Mouse (Mus musculus) limb, embryonic 14.5 days (tissue): ENCODE measurements around the gene Ecm2. TPM values are rescaled to one million over a fixed set of nuclear protein-coding genes. Genes with fewer than 3 reads are reported as not detected.

Experiments used
- ATAC-seq: fragments of 200-750 bp; cut with Nextera tagmentation; 2 replicates; pipeline ENCODE4 v1.8.0; 2017; ENCODE audit warnings: low read depth, moderate number of reproducible peaks, moderate TSS enrichment; ENCODE audit not compliant: low FRiP score
- DNase-seq: peaks from one replicate; pipeline ENCODE4 v3.0.0-alpha.2; 2015; ENCODE audit warnings: low spot score
- H3K27ac ChIP-seq: fragments of 300-500 bp; sonication (generic); replicated peaks from 2 replicates; pipeline ENCODE4 v1.5.1; 2014; ENCODE audit warnings: low read depth, mild to moderate bottlenecking, low read length, moderate library complexity, mixed read lengths
- H3K27me3 ChIP-seq: fragments of 300-500 bp; sonication (generic); 2 replicates; pipeline ENCODE4 v1.6.1; 2014; ENCODE audit warnings: low read length, mixed read lengths; ENCODE audit not compliant: control insufficient read depth, insufficient read depth
- H3K36me3 ChIP-seq: fragments of 300-500 bp; sonication (generic); 2 replicates; pipeline ENCODE4 v1.6.1; 2014; ENCODE audit warnings: mild to moderate bottlenecking, low read length, moderate library complexity, mixed read lengths; ENCODE audit not compliant: control insufficient read depth, insufficient read depth
- H3K4me1 ChIP-seq: fragments of 300-500 bp; sonication (generic); 2 replicates; pipeline ENCODE4 v1.6.1; 2014; ENCODE audit warnings: antibody characterized with exemption, low read length, mixed read lengths; ENCODE audit not compliant: control insufficient read depth, insufficient read depth
- H3K4me2 ChIP-seq: fragments of 300-500 bp; sonication (generic); replicated peaks from 2 replicates; pipeline ENCODE4 v1.6.1; 2014; ENCODE audit warnings: low read depth, mild to moderate bottlenecking, low read length, moderate library complexity; ENCODE audit not compliant: severe bottlenecking
- H3K4me3 ChIP-seq: fragments of 300-500 bp; sonication (generic); replicated peaks from 2 replicates; pipeline ENCODE4 v1.5.1; 2014; ENCODE audit warnings: low read length
- H3K9ac ChIP-seq: fragments of 300-500 bp; sonication (generic); 2 replicates; pipeline ENCODE4 v1.6.1; 2014; ENCODE audit warnings: mild to moderate bottlenecking, low read depth, low read length, moderate library complexity; ENCODE audit not compliant: severe bottlenecking
- H3K9me3 ChIP-seq: fragments of 300-500 bp; sonication (generic); 2 replicates; pipeline ENCODE4 v1.6.1; 2016; ENCODE audit warnings: low read length; ENCODE audit not compliant: control insufficient read depth
- POLR2A ChIP-seq: fragments of 200-500 bp; IDR thresholded peaks from 2 replicates; pipeline ENCODE4 v1.8.0; 2012; ENCODE audit warnings: inconsistent platforms, mild to moderate bottlenecking, moderate library complexity, borderline replicate concordance; ENCODE audit not compliant: insufficient read depth, insufficient read length; ENCODE audit errors: extremely low read depth
- WGBS: fragments of 180-500 bp; shearing (Covaris S2); extraction: QIAGEN DNeasy Blood & Tissue Kit; methylation state at CpG from one replicate; pipeline ENCODE4 v1.1.7; 2014; 5-methylcytosine and 5-hydroxymethylcytosine counted together
- polyA plus RNA-seq, 2 experiments: library from polyadenylated mRNA; depleted of rRNA in 1 of 2; stranded (reverse) in 1 of 2; unstranded in 1 of 2; fragments of >200 nt; fragmentation: Nextera tagmentation in 1 of 2; extraction: Ambion mirVana in 1 of 2; gene quantifications; 2 replicates each; pipeline versions ENCODE4 v1.2.1 to v1.2.3; 2012 to 2014

Gene Ecm2
- polyA plus RNA-seq, 2 experiments = 2.5 to 4.6 TPM

- no peak overlapping the region; the same call in 1 of the 2 replicates for H3K4me2 ChIP-seq
- H3K9me3 ChIP-seq = no peaks in the 10 kb centered on the region
- no peak overlapping the region for H3K4me3 ChIP-seq
- no peaks in the 10 kb centered on the region for H3K27me3 ChIP-seq
- no peaks in the 10 kb centered on the region for H3K36me3 ChIP-seq
- TF ChIP-seq POLR2A = no peak
- H3K9ac ChIP-seq = no peak overlapping the region
- 77% methylated on average over 4 of the region's 4 CpGs for WGBS
- ATAC-seq (no peak), DNase-seq (no peak)
- H3K27ac ChIP-seq = no peak overlapping the region
- peaks cover 10% of the 10 kb centered on the region for H3K4me1 ChIP-seq
Measured at GRCm38 (mm10) chr13:49505776-49506175, 1.2 kb downstream of the Ecm2 start.

- no peak overlapping the region for H3K9ac ChIP-seq
- DNase-seq (no peak), ATAC-seq (no peak)
- no peak overlapping the region for H3K4me3 ChIP-seq
- peaks cover 10% of the 10 kb centered on the region for H3K4me1 ChIP-seq
- H3K27me3 ChIP-seq = no peaks in the 10 kb centered on the region
- no peaks in the 10 kb centered on the region for H3K9me3 ChIP-seq
- no peak for TF ChIP-seq POLR2A
- H3K4me2 ChIP-seq = no peak overlapping the region
- 65% methylated on average over 3 of the region's 3 CpGs for WGBS
- H3K27ac ChIP-seq = no peak overlapping the region
- H3K36me3 ChIP-seq = no peaks in the 10 kb centered on the region
Measured at GRCm38 (mm10) chr13:49507176-49507575, 2.6 kb downstream of the Ecm2 start.

- Histone ChIP-seq H3K36me3 (no peaks in the 10 kb centered on the region), H3K4me1 (0 out of 2 replicates have a peak, but pooled peaks cover 5% of the 10 kb centered on the region), H3K9ac (no peak overlapping the region), H3K9me3 (no peaks in the 10 kb centered on the region), H3K4me3 (no peak overlapping the region), H3K27ac (no peak overlapping the region), H3K27me3 (no peaks in the 10 kb centered on the region), H3K4me2 (no peak overlapping the region)
- no peak for ATAC-seq
- no peak for TF ChIP-seq POLR2A
- 40% methylated on average over 2 of the region's 2 CpGs for WGBS
- DNase-seq = no peak
Measured at GRCm38 (mm10) chr13:49518761-49519160, 14.2 kb downstream of the Ecm2 start.

GRCm38 (mm10) chr13:49526235-49526634, 21.6 kb downstream of the Ecm2 start:
- DNase-seq = no peak
- H3K9ac ChIP-seq = no peak overlapping the region
- no peaks in the 10 kb centered on the region for H3K27me3 ChIP-seq
- no peak overlapping the region for H3K4me2 ChIP-seq
- no peak overlapping the region for H3K4me3 ChIP-seq
- TF ChIP-seq POLR2A = no peak
- H3K9me3 ChIP-seq = no peaks in the 10 kb centered on the region
- H3K36me3 ChIP-seq = no peaks in the 10 kb centered on the region
- H3K4me1 ChIP-seq = no peaks in the 10 kb centered on the region
- 76% methylated on average over 2 of the region's 2 CpGs for WGBS
- H3K27ac ChIP-seq = no peak overlapping the region
- no peak for ATAC-seq

- 95% methylated on average over 4 of the region's 4 CpGs for WGBS
Measured at GRCm38 (mm10) chr13:49530636-49531035, 26.0 kb downstream of the Ecm2 start.

GRCm38 (mm10) chr13:49536946-49537345, 32.3 kb downstream of the Ecm2 start:
- Histone ChIP-seq H3K4me3 (no peak overlapping the region), H3K9ac (no peak overlapping the region), H3K9me3 (no peaks in the 10 kb centered on the region), H3K36me3 (no peaks in the 10 kb centered on the region), H3K4me1 (0 out of 2 replicates have a peak, but pooled peaks cover 6% of the 10 kb centered on the region), H3K27me3 (no peaks in the 10 kb centered on the region), H3K27ac (no peak overlapping the region), H3K4me2 (no peak overlapping the region)
- ATAC-seq (no peak), DNase-seq (no peak)
- WGBS = 93% methylated on average over 1 of the region's 1 CpGs
- TF ChIP-seq POLR2A = no peak

More at GRCm38 (mm10) chr13:49530636-49531035, 26.0 kb downstream of the Ecm2 start:
- Histone ChIP-seq H3K27ac (no peak overlapping the region), H3K9ac (no peak overlapping the region), H3K4me1 (no peaks in the 10 kb centered on the region), H3K27me3 (no peaks in the 10 kb centered on the region), H3K36me3 (no peaks in the 10 kb centered on the region), H3K9me3 (no peaks in the 10 kb centered on the region), H3K4me3 (no peak overlapping the region), H3K4me2 (no peak overlapping the region)
- no peak for TF ChIP-seq POLR2A
- no peak for ATAC-seq
- no peak for DNase-seq
